Mouse (Mus musculus) effector memory CD4-positive, alpha-beta T cell, adult 5 months (primary cell): ENCODE measurements around the gene Gda. TPM values are rescaled to one million over a fixed set of nuclear protein-coding genes. Genes with fewer than 3 reads are reported as not detected.

Source experiments
- polyA plus RNA-seq: library from polyadenylated mRNA; unstranded; fragments of 100-300 nt; shearing (Covaris generic); gene quantifications from one replicate; pipeline ENCODE4 v1.2.1, GENCODE M21; 2017

Gene Gda
- not detected for polyA plus RNA-seq

GRCm38 (mm10) chr19:21473345-21473744 lies at the start of gene Gda:
TSS of gene Gda (minus strand) at chr19:21473445.

Other genes with a start within 250 kb of the Gda start
- 232 TPM for gene Zfand5, start 201.2 kb downstream of the Gda start, polyA plus RNA-seq
- 15.1 TPM for gene 1110059E24Rik, start 179.5 kb upstream of the Gda start, polyA plus RNA-seq
- gene Abhd17b, start 179.7 kb upstream of the Gda start, polyA plus RNA-seq: 53.7 TPM